8 mouse cellular contexts compared by ENCODE assay signal in the genomic region with DNA sequence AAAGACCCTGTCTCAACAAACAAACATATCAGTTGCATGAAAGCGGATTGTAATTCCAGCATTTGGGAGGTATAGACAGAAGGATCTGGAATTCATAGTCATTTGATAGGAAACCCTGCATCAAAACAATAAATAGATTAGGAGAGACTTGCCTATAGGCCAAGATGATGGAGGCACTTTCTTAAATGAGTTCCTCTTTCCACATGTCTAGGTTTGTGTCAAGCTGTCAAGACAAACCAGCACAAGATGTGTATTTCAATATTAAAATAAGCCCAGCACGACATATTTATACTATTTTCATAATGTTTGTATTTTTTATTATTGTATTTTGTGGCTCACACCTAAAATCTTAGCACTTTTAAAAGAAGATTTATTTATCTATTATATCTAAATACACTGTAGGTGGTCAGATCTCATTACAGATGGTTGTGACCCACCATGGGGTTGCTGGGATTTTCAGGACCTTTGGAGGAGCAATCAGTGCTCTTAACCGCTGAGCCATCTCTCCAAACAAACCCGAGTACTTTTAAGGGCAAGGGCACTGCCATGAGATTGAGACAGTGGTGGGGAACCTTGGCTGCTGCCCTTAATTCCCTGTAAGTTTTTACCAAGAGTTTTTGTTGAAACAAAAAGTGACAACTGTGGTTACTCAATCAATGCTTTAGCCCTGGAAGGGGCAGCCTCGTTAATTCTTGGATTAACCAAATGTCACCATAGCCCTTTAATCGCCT. TPM values are rescaled to one million over a fixed set of nuclear protein-coding genes. Genes with fewer than 3 reads are reported as not detected.
DNase-seq lines count a peak whose midpoint lies in the region; ATAC-seq and TF ChIP-seq lines count a peak whose summit lies in the region.

No protein-coding gene starts in this region.

- H3K9me3 ChIP-seq in liver, embryonic 13.5 days (replicated peaks), result no peaks in the 10 kb centered on the region

- H3K4me2 ChIP-seq in liver, embryonic 13.5 days, result peak overlapping the region; percentile 82

- H3K27me3 ChIP-seq in thymus, adult 2 months (ENCODE audit: control insufficient read depth, insufficient read depth, low read length), result no peaks in the 10 kb centered on the region
- no peaks in the 10 kb centered on the region for H3K27me3 ChIP-seq in liver, embryonic 13.5 days

- H3K27ac ChIP-seq in gastrocnemius, adult 2 months, result peak overlapping the region; percentile 95
- H3K27ac ChIP-seq in thymus, adult 2 months (ENCODE audit: control insufficient read depth, insufficient read depth, low read length), result peak overlapping the region; percentile 40; the same call in 1 of the 2 replicates
- H3K27ac ChIP-seq in liver, embryonic 13.5 days, result peak overlapping the region; percentile 59

- H3K4me3 ChIP-seq in gastrocnemius, adult 2 months, result peak overlapping the region; percentile 83
- H3K4me3 ChIP-seq in thymus, adult 2 months (ENCODE audit: control insufficient read depth, insufficient read depth, low read length), result no peak overlapping the region
- H3K4me3 ChIP-seq in liver, embryonic 13.5 days (replicated peaks), result peak overlapping the region; percentile 84

- 17% methylated on average over 6 of the region's 6 CpGs for WGBS in thymus, adult 2 months
- WGBS in liver, embryonic 13.5 days (ENCODE audit: insufficient replicate concordance), result 16% methylated on average over 6 of the region's 6 CpGs

- H3K4me1 ChIP-seq in thymus, adult 2 months (replicated peaks; ENCODE audit: control insufficient read depth, insufficient read depth, low read length), result peaks cover 12% of the 10 kb centered on the region
- peaks cover 26% of the 10 kb centered on the region for H3K4me1 ChIP-seq in liver, embryonic 13.5 days (replicated peaks)

- TF ChIP-seq POLR2A in thymus, adult 2 months (IDR thresholded peaks at IDR 0.05; ENCODE audit: control insufficient read depth, extremely low read depth, insufficient read depth, low read length, poor library complexity), result no peak

- peak; percentile 29 for ATAC-seq in liver, embryonic 13.5 days (ENCODE audit: low read depth)

- intact Hi-C loops in gastrocnemius, adult 2 months (cut with DNase I), result loop anchor here (10.0 kb wide), 1 partner anchor 731 kb away; no protein-coding TSS in a partner anchor
- intact Hi-C loops in left cerebral cortex, postnatal 14 days (cut with DNase I), result loop anchor here (10.0 kb wide), 1 partner anchor 741 kb away; the partner anchor contains the start of gene Rdh13

- peak overlapping the region; percentile 59 for H3K9ac ChIP-seq in liver, embryonic 13.5 days

- DNase-seq in gastrocnemius, adult 2 months, result no peak
- DNase-seq in gastrocnemius, postnatal 10 days, result no peak
- no peak for DNase-seq in thymus, adult 2 months
- DNase-seq in thymus, postnatal 10 days (ENCODE audit: low spot score in 2 of 2), result no peak
- DNase-seq in liver, embryonic 13.5 days, result no peak
- DNase-seq in cerebellum, postnatal 25 days, result no peak
- no peak for DNase-seq in ovary, postnatal 14 days (ENCODE audit: low spot score)
- DNase-seq in left cerebral cortex, postnatal 14 days (ENCODE audit: low spot score in 2 of 2), result no peak

- H3K36me3 ChIP-seq in thymus, adult 2 months (ENCODE audit: control insufficient read depth, insufficient read depth, low read length), result peaks cover 31% of the 10 kb centered on the region
- peaks cover 44% of the 10 kb centered on the region for H3K36me3 ChIP-seq in liver, embryonic 13.5 days

- TF ChIP-seq CTCF in gastrocnemius, adult 2 months (IDR thresholded peaks at IDR 0.05), result no peak
- no peak for TF ChIP-seq CTCF in thymus, adult 2 months (IDR thresholded peaks at IDR 0.05; ENCODE audit: borderline replicate concordance, control insufficient read depth, extremely low read depth, insufficient read depth, low read length, poor library complexity)

RNA-seq across cellular contexts. Expression of gene Rps9, which starts 0.5 kb away (rescaled TPM):
- total RNA-seq in gastrocnemius, adult 2 months (2021), result 100 to 1,000 TPM; 399 to 461 TPM
- total RNA-seq in gastrocnemius, postnatal 10 days (2021), result 100 to 1,000 TPM; 742 to 768 TPM
- polyA plus RNA-seq in thymus, adult 2 months (2012; rRNA removed), result 2,860 and 2,943 TPM in 2 replicates
- polyA plus RNA-seq in liver, embryonic 13.5 days (2015; fragmentation: Nextera tagmentation; extraction: Ambion mirVana), result 1,306 and 1,329 TPM in 2 replicates
- total RNA-seq in left cerebral cortex, postnatal 14 days (2021), result 100 to 1,000 TPM; 367 to 392 TPM

RNA-seq across cellular contexts. Expression of gene Mboat7, which starts 10.0 kb away (rescaled TPM):
- 10 to 100 TPM in 1 of 2 experiments, 1 to 10 TPM in 1; 8.9 to 10.1 TPM for total RNA-seq in gastrocnemius, adult 2 months (2021)
- 10 to 100 TPM; 13.6 to 21.6 TPM for total RNA-seq in gastrocnemius, postnatal 10 days (2021)
- 75.5 and 82.5 TPM in 2 replicates for polyA plus RNA-seq in thymus, adult 2 months (2012; rRNA removed)
- 19.8 and 20.0 TPM in 2 replicates for polyA plus RNA-seq in liver, embryonic 13.5 days (2015; fragmentation: Nextera tagmentation; extraction: Ambion mirVana)
- total RNA-seq in left cerebral cortex, postnatal 14 days (2021), result 100 to 1,000 TPM; 165 to 167 TPM

RNA-seq across cellular contexts. Expression of gene Tsen34, which starts 10.7 kb away (rescaled TPM):
- 10 to 100 TPM; 22.7 to 31.9 TPM for total RNA-seq in gastrocnemius, adult 2 months (2021)
- 10 to 100 TPM; 55.7 to 57.4 TPM for total RNA-seq in gastrocnemius, postnatal 10 days (2021)
- polyA plus RNA-seq in thymus, adult 2 months (2012; rRNA removed), result 53.6 and 57.6 TPM in 2 replicates
- 41.7 and 43.6 TPM in 2 replicates for polyA plus RNA-seq in liver, embryonic 13.5 days (2015; fragmentation: Nextera tagmentation; extraction: Ambion mirVana)
- 10 to 100 TPM; 61.2 to 74.1 TPM for total RNA-seq in left cerebral cortex, postnatal 14 days (2021)

RNA-seq across cellular contexts. Expression of gene Pirb, which starts 16.9 kb away (rescaled TPM):
- total RNA-seq in gastrocnemius, adult 2 months (2021), result under 1 TPM; 0.61 to 0.84 TPM
- 1 to 10 TPM in 1 of 2 experiments, under 1 TPM in 1; 0.78 to 1.6 TPM for total RNA-seq in gastrocnemius, postnatal 10 days (2021)
- polyA plus RNA-seq in thymus, adult 2 months (2012; rRNA removed), result 17.5 and 20.0 TPM in 2 replicates
- polyA plus RNA-seq in liver, embryonic 13.5 days (2015; fragmentation: Nextera tagmentation; extraction: Ambion mirVana), result 0.84 and 1.3 TPM in 2 replicates
- total RNA-seq in left cerebral cortex, postnatal 14 days (2021), result under 1 TPM; 0.09 to 0.15 TPM

RNA-seq across cellular contexts. Expression of gene Tmc4, which starts 26.0 kb away (rescaled TPM):
- total RNA-seq in gastrocnemius, adult 2 months (2021), result 1 to 10 TPM in 1 of 2 experiments, under 1 TPM in 1; 0.38 to 1.3 TPM
- total RNA-seq in gastrocnemius, postnatal 10 days (2021), result 1 to 10 TPM in 1 of 2 experiments, under 1 TPM in 1; 0.99 to 1.1 TPM
- polyA plus RNA-seq in thymus, adult 2 months (2012; rRNA removed), result 21.7 and 27.9 TPM in 2 replicates
- 7.3 and 7.8 TPM in 2 replicates for polyA plus RNA-seq in liver, embryonic 13.5 days (2015; fragmentation: Nextera tagmentation; extraction: Ambion mirVana)
- total RNA-seq in left cerebral cortex, postnatal 14 days (2021), result 1 to 10 TPM; 4.3 to 4.6 TPM

Comparison
In these comparisons a context has a peak if more than half of its experiments do, and no peak if none do; other contexts are left out.
1. H3K27ac ChIP-seq: peak in every context shown above with its lines; median percentile 95 in gastrocnemius, adult 2 months; 59 in liver, embryonic 13.5 days; 40 in thymus, adult 2 months.
2. RNA of gene Mboat7, which starts 10.0 kb away (total RNA-seq): 165 to 167 TPM in left cerebral cortex, postnatal 14 days; 13.6 to 21.6 TPM in gastrocnemius, postnatal 10 days and 8.9 to 10.1 TPM in gastrocnemius, adult 2 months; every median in the first group is over 4 times any median in the second.